Mouse (Mus musculus) intestine, embryonic 14.5 days (tissue): ENCODE data around the gene Pipox. TPM values are rescaled to one million over a fixed set of nuclear protein-coding genes. Genes with fewer than 3 reads are reported as not detected.

Experiments
- ATAC-seq: fragments of 200-750 bp; cut with Nextera tagmentation; replicated peaks from 2 replicates; pipeline ENCODE4 v1.8.0; 2017; ENCODE audit warnings: low read depth, moderate number of reproducible peaks, moderate TSS enrichment, moderate library complexity; ENCODE audit not compliant: low FRiP score, low TSS enrichment
- DNase-seq: peaks from one replicate; pipeline ENCODE4 v3.0.0-alpha.2; 2018; ENCODE audit warnings: low spot score
- H3K27ac ChIP-seq: fragments of 300-500 bp; sonication (generic); 2 replicates; pipeline ENCODE4 v1.5.1; 2014; ENCODE audit warnings: low read depth, mild to moderate bottlenecking, control low read depth
- H3K27me3 ChIP-seq: fragments of 300-500 bp; sonication (generic); replicated peaks from 2 replicates; pipeline ENCODE4 v1.6.1; 2014; ENCODE audit warnings: low read length, control low read depth; ENCODE audit not compliant: control insufficient read depth, insufficient read depth
- H3K36me3 ChIP-seq: fragments of 300-500 bp; sonication (generic); 2 replicates; pipeline ENCODE4 v1.6.1; 2014; ENCODE audit warnings: low read length, control low read depth; ENCODE audit not compliant: control insufficient read depth, insufficient read depth
- H3K4me1 ChIP-seq: fragments of 300-500 bp; sonication (generic); replicated peaks from 2 replicates; pipeline ENCODE4 v1.6.1; 2014; ENCODE audit warnings: low read length, control low read depth, mixed read lengths; ENCODE audit not compliant: control insufficient read depth, insufficient read depth
- H3K4me2 ChIP-seq: fragments of 300-500 bp; sonication (generic); 2 replicates; pipeline ENCODE4 v1.6.1; 2014; ENCODE audit warnings: low read length
- H3K4me3 ChIP-seq: fragments of 300-500 bp; sonication (generic); 2 replicates; pipeline ENCODE4 v1.5.1; 2014; ENCODE audit warnings: low read depth, low read length, control low read depth, mixed read lengths
- H3K9ac ChIP-seq: fragments of 300-500 bp; sonication (generic); 2 replicates; pipeline ENCODE4 v1.6.1; 2014; ENCODE audit warnings: mild to moderate bottlenecking, low read length
- H3K9me3 ChIP-seq: fragments of 300-500 bp; sonication (generic); 2 replicates; pipeline ENCODE4 v1.6.1; 2016; ENCODE audit warnings: low read length, control low read depth; ENCODE audit not compliant: control insufficient read depth
- WGBS: fragments of 180-500 bp; shearing (Covaris S2); extraction: QIAGEN DNeasy Blood & Tissue Kit; methylation state at CpG from one replicate; pipeline ENCODE4 v1.1.7; 2014; 5-methylcytosine and 5-hydroxymethylcytosine counted together
- polyA plus RNA-seq: library from polyadenylated mRNA; unstranded; fragments of >200 nt; fragmentation: Nextera tagmentation; extraction: Ambion mirVana; gene quantifications from 2 replicates; pipeline ENCODE4 v1.2.1, GENCODE M21; 2014

Pipox gene
- polyA plus RNA-seq, 1 experiment from 2014 or later, result 9.2 TPM

DNA sequence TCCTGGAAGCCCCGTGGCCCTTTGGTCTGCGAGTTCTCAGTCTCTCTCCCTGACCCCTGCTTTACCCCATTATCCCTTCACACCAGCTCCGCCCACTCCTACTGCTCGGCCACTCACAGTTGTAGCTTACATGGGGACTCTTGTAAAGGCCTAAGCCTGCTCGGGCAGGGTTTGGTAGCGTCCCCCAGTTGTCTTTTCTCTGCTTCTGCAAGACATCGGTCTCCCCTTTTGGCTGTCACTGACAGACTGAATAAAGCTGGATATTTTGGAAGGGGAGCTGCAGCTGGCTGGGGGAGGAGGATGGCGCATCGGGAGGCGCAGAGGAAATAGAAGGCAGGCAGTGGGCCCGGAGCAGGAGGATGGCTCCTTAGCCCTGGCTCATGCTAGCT is 17.1 kb downstream of the Pipox start:
- H3K4me3 ChIP-seq, result no peak overlapping the region
- DNase-seq, result no peak
- H3K4me1 ChIP-seq, result peaks cover 16% of the 10 kb centered on the region
- H3K9ac ChIP-seq, result no peak overlapping the region
- WGBS, result 46% methylated on average over 11 of the region's 11 CpGs
- ATAC-seq, result no peak
- no peaks in the 10 kb centered on the region for H3K27me3 ChIP-seq
- H3K4me2 ChIP-seq, result no peak overlapping the region
- no peaks in the 10 kb centered on the region for H3K9me3 ChIP-seq
- H3K27ac ChIP-seq, result 0 out of 2 replicates have a peak overlapping the region, but pooled peaks have one; percentile 6
- H3K36me3 ChIP-seq, result no peaks in the 10 kb centered on the region

DNA sequence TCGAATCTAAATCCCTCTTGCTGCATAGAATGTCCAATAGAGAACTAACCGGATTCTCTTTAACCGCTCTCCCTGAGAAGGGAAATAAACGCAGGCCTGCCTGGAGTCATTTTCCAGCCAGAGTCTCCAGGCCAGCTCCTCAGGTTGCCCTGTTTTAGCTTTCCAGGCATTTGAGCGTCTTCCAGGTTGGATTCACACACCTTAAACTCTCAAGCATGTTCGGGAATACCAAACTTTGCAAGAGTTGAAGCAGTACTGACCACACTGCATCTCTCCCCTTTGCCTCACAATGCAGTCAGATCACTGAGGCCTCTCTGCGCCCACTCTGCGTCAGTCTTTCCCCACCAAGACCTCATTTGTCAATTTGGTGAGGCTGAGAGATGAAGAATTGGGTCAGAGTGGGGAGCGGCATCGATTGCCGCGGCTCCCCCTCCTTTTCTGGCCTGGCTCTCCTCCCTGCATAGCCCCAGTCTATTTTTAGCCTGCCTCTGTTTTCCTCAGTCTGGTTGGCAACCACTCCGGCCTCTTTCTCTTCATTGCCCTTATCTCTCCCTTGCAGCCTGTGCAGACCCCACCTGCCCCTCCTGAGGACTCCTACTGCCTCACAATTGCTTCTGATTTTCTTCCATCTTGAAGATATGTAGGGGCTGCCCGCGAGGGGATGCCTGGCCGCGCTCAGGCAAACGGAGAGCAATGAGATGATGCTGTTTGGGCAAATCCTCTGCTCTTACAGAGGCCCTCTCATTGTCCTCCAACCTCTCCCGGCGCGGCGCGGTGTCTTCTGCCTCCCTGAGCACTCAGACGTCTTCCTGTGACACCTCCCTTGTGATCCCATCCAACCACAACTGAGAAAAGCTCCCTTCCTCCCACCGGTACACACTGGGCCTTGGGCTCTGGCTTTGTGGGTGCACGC is 17.8 kb downstream of the Pipox start:
- Histone ChIP-seq H3K9me3 (no peaks in the 10 kb centered on the region), H3K4me1 (peaks cover 16% of the 10 kb centered on the region), H3K36me3 (no peaks in the 10 kb centered on the region), H3K4me2 (no peak overlapping the region), H3K27ac (0 out of 2 replicates have a peak overlapping the region, but pooled peaks have one; percentile 6), H3K4me3 (no peak overlapping the region), H3K27me3 (no peaks in the 10 kb centered on the region), H3K9ac (no peak overlapping the region)
- WGBS, result 50% methylated on average over 26 of the region's 26 CpGs
- no peak for ATAC-seq
- no peak for DNase-seq

- H3K27me3 ChIP-seq, result no peaks in the 10 kb centered on the region
- H3K4me3 ChIP-seq, result no peak overlapping the region
- WGBS, result 71% methylated on average over 5 of the region's 5 CpGs
- H3K9ac ChIP-seq, result no peak overlapping the region
- no peak overlapping the region for H3K4me2 ChIP-seq
- ATAC-seq (no peak), DNase-seq (no peak)
- no peak overlapping the region for H3K27ac ChIP-seq
- no peaks in the 10 kb centered on the region for H3K36me3 ChIP-seq
- no peaks in the 10 kb centered on the region for H3K9me3 ChIP-seq
- peaks cover 16% of the 10 kb centered on the region for H3K4me1 ChIP-seq
Observed at GRCm38 (mm10) chr11:77875269-77875668, 18.6 kb downstream of the Pipox start.

- ATAC-seq (no peak), DNase-seq (no peak)
- no peak overlapping the region for H3K4me3 ChIP-seq
- H3K27me3 ChIP-seq, result no peaks in the 10 kb centered on the region
- H3K36me3 ChIP-seq, result no peaks in the 10 kb centered on the region
- H3K4me2 ChIP-seq, result no peak overlapping the region
- peaks cover 16% of the 10 kb centered on the region for H3K4me1 ChIP-seq
- H3K9me3 ChIP-seq, result no peaks in the 10 kb centered on the region
- 57% methylated on average over 6 of the region's 6 CpGs for WGBS
- H3K9ac ChIP-seq, result no peak overlapping the region
- H3K27ac ChIP-seq, result no peak overlapping the region
Observed at GRCm38 (mm10) chr11:77874685-77875231, 19.1 kb downstream of the Pipox start.

- DNase-seq (no peak), ATAC-seq (no peak)
- Histone ChIP-seq H3K36me3 (no peaks in the 10 kb centered on the region), H3K9ac (no peak overlapping the region), H3K27me3 (no peaks in the 10 kb centered on the region), H3K4me3 (no peak overlapping the region), H3K4me2 (no peak overlapping the region), H3K9me3 (no peaks in the 10 kb centered on the region), H3K27ac (no peak overlapping the region), H3K4me1 (peaks cover 16% of the 10 kb centered on the region)
- WGBS, result 44% methylated on average over 3 of the region's 3 CpGs
Observed at GRCm38 (mm10) chr11:77873116-77873515, 20.8 kb downstream of the Pipox start.

DNA sequence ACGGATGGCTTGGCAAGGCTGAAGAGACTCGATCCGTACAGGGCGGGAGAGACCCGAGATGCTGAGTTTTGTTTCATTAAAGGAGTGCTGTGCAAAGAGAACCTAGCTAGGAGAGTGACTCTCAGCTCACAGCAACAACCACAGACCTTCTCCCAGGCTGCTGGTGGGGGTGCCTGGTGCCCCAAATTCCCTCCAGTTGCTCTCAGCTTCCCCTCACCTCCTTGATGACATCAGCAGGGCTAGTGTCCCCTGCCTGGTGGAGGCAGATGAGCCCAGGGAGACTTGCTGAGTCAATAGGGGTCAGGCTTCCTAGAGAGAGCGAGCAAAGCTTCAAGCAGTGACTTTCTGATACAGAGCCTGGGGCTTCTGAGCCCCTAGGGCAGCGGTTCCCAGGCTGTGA is 21.2 kb downstream of the Pipox start:
- Histone ChIP-seq H3K4me2 (peak overlapping the region; percentile 23; the same call in 1 of the 2 replicates), H3K9ac (no peak overlapping the region), H3K4me1 (peaks cover 16% of the 10 kb centered on the region), H3K9me3 (no peaks in the 10 kb centered on the region), H3K27me3 (no peaks in the 10 kb centered on the region), H3K36me3 (no peaks in the 10 kb centered on the region), H3K27ac (no peak overlapping the region), H3K4me3 (no peak overlapping the region)
- no peak for DNase-seq
- no peak for ATAC-seq
- 10% methylated on average over 7 of the region's 7 CpGs for WGBS

- Histone ChIP-seq H3K4me3 (no peak overlapping the region), H3K4me1 (peaks cover 16% of the 10 kb centered on the region), H3K9ac (no peak overlapping the region), H3K36me3 (no peaks in the 10 kb centered on the region), H3K9me3 (no peaks in the 10 kb centered on the region), H3K27me3 (0 out of 2 replicates have a peak, but pooled peaks cover 1% of the 10 kb centered on the region), H3K27ac (no peak overlapping the region), H3K4me2 (peak overlapping the region; percentile 23; the same call in 1 of the 2 replicates)
- no peak for DNase-seq
- 2% methylated on average over 11 of the region's 11 CpGs for WGBS
- no peak for ATAC-seq
Observed at GRCm38 (mm10) chr11:77872236-77872635, 21.7 kb downstream of the Pipox start.

DNA sequence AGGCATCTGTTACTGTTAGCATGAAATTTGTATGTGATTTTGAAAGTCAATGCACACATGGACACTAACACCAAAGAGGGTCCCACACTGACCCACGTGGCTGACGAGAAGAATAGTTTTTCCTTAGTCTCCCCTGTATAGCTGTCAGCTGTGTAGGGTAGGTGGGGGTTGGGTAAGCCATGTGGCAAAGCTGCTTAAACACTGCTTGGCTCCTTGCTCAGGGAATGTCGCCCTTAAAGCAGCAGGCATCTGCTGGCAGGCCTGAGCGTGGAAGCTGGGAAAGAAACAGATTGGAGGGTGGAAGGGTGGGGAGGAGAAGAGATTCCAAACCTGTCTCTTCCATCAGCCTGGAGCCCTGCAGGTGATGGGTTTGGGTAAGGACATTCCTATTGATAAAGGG is 22.5 kb downstream of the Pipox start:
- no peak overlapping the region for H3K4me3 ChIP-seq
- H3K9ac ChIP-seq, result no peak overlapping the region
- ATAC-seq (no peak), DNase-seq (no peak)
- H3K27me3 ChIP-seq, result 0 out of 2 replicates have a peak, but pooled peaks cover 2% of the 10 kb centered on the region
- no peaks in the 10 kb centered on the region for H3K9me3 ChIP-seq
- H3K4me1 ChIP-seq, result peaks cover 12% of the 10 kb centered on the region
- H3K36me3 ChIP-seq, result no peaks in the 10 kb centered on the region
- H3K27ac ChIP-seq, result no peak overlapping the region
- H3K4me2 ChIP-seq, result no peak overlapping the region
- WGBS, result 38% methylated on average over 4 of the region's 4 CpGs
